Mouse (Mus musculus) cerebellum, adult 11-12 months (tissue): ENCODE data around the gene Zfp219.

Experiments used
- DNase-seq: peaks from one replicate; pipeline ENCODE4 v3.0.0; 2022

Gene Zfp219

DNA sequence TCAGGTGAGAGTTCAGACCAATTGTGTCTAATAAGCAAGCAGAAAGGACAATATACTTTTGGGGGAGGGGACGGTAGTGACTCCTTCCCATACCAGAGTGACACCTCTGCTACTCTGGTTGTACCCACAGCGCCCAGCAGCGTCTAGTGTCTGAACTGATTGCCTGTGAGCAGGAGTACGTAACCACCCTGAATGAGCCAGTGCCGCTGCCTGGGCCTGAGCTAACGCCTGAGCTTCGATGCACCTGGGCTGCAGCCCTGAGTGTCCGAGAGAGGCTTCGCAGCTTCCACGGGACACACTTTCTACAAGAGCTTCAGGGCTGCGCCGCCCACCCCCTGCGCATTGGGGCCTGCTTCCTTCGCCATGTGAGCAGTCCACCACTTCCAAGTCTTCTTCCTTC lies 23.1 kb downstream of the Zfp219 start:
- DNase-seq, result no peak

DNA sequence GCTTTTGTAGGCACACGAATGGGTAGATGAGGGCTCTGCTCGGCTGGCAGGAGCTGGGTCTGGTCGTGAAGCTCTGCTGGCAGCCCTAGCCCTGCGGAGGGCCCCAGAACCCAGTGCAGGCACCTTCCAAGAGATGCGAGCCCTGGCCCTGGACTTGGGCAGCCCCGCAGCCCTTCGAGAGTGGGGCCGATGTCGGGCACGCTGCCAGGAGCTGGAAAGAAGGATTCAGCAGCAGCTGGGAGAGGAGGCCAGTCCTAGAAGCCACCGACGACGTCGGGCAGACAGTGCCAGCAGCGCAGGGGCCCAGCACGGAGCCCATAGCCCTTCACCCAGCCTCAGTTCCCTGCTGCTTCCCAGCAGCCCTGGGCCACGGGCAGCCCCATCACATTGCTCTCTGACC lies 23.7 kb downstream of the Zfp219 start:
- DNase-seq, result peak; percentile 45

- no peak for DNase-seq
These were observed 24.2 kb downstream of the Zfp219 start for GRCm38 (mm10) chr14:51996231-51996841.

GRCm38 (mm10) chr14:51995219-51995871 lies 25.2 kb downstream of the Zfp219 start:
- DNase-seq, result no peak

DNA sequence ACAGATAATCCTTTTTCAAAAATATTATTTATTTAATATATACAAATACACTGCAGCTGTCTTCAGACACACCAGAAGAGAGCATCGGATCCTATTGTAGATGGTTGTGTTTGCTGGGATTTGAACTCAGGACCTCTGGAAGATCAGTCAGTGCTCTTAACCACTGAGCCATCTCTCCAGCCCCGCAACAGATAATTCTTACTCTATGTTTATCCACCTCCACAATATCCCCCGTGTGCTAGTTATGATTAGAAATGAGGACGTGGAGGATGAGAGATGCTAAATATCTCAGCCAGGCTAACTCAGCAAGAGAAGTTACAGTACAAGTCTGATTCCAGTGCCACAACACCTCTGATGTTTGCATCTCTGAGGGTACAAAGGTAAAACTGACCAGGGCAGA lies 26.1 kb downstream of the Zfp219 start:
- no peak for DNase-seq

- no peak for DNase-seq
These were observed 31.0 kb downstream of the Zfp219 start for GRCm38 (mm10) chr14:51989461-51989970.

DNA sequence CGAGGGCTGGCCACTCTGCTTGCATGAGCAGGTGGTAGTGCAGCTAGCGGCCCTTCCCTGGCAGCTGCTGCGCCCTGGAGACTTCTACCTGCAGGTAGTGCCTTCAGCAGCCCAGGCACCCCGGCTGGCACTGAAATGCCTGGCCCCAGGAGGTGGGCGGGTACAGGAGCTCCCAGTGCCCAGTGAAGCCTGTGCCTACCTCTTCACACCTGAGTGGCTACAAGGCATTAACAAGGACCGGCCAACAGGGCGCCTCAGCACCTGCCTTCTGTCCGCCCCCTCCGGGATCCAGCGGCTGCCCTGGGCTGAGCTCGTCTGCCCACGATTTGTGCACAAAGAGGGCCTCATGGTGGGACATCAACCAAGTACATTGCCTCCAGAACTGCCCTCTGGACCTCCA lies 31.8 kb downstream of the Zfp219 start:
- peak; percentile 16 for DNase-seq

DNA sequence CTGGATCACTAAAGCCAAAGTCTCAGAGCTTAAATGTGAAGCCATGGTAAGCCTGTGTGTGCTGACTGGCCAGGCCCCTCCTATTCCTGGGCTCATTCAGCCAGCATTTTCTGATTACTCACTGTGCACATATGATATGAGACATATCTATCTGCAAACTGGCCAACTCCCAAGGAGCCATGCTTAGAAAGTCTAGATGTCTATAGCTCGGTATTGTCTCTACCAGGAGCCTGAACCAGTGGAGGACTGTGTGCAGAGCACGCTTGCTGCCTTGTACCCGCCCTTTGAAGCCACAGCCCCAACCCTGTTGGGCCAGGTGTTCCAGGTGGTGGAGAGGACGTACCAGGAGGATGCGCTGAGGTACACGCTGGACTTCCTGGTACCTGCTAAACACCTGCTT lies 33.4 kb downstream of the Zfp219 start:
- DNase-seq, result no peak

DNA sequence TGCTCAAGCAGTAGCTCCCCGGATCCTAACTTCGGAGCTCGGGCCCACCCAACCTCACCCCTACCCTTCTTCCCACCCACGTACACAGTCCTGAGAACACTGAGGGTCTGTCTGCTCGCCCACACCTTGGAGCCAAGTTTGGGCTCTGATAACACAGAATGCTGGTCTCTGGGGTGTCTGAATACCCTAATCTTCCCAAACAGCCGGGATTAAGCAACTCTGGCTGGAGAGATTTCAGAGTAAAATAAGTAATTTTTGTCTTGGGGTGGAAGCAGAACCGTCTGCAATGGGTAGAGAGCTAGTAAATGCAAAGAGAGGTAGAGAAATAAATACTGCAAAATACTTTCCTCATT lies 34.4 kb downstream of the Zfp219 start:
- no peak for DNase-seq

- DNase-seq, result peak; percentile 65
These were observed 35.0 kb downstream of the Zfp219 start for GRCm38 (mm10) chr14:51985301-51986152.

- DNase-seq, result peak; percentile 65
These were observed 36.0 kb downstream of the Zfp219 start, which contains the start of gene Arhgef40 for GRCm38 (mm10) chr14:51984247-51985231. TSS of gene Arhgef40 (plus strand) at chr14:51984719.

DNA sequence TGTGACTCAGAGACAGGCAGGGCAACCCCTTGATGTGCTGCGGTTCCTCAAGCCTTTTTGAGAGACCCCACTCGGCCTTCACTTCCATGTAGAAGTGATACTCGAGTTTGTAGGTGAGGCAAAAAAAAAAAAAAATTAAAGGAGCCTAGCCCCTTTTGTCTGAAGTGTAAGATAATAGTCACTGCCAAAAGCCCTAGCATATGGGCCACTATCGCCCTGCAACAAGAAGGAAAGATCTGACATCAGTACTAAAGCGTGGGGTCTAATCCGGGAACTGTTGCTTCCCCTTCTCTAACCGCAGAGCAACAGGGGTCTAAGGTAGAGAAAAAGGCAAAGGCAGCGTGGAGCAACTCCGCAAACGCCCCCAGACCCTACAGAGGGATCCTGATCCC lies 36.7 kb downstream of the Zfp219 start:
- no peak for DNase-seq

DNA sequence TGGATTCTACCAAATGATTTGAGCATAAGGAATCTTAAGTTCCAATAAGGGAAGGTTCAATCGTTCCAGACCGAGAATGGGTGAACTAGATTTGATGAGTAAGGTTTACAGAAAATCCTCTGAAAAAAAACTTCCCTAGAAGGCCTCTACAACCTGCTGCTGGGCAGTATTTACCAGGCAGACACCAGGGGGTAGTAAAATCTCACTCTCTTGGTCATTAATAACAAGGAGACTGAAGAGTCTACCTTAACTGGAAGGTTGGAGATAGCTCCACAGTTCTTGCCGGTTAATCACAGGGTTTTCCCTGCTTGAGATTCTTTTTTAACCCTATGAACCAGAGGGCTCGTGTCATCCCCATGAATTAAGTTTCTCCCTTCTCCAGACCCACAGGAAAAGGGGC lies 37.3 kb downstream of the Zfp219 start:
- DNase-seq, result no peak

GRCm38 (mm10) chr14:51979252-51979651 lies 41.3 kb downstream of the Zfp219 start:
- DNase-seq, result no peak

- DNase-seq, result no peak
These were observed 53.1 kb downstream of the Zfp219 start for GRCm38 (mm10) chr14:51967400-51967799.

- DNase-seq, result no peak
These were observed 60.2 kb downstream of the Zfp219 start for GRCm38 (mm10) chr14:51960316-51960715.
